Mouse (Mus musculus): Measurements from ENCODE around the gene Npc2.

DNA sequence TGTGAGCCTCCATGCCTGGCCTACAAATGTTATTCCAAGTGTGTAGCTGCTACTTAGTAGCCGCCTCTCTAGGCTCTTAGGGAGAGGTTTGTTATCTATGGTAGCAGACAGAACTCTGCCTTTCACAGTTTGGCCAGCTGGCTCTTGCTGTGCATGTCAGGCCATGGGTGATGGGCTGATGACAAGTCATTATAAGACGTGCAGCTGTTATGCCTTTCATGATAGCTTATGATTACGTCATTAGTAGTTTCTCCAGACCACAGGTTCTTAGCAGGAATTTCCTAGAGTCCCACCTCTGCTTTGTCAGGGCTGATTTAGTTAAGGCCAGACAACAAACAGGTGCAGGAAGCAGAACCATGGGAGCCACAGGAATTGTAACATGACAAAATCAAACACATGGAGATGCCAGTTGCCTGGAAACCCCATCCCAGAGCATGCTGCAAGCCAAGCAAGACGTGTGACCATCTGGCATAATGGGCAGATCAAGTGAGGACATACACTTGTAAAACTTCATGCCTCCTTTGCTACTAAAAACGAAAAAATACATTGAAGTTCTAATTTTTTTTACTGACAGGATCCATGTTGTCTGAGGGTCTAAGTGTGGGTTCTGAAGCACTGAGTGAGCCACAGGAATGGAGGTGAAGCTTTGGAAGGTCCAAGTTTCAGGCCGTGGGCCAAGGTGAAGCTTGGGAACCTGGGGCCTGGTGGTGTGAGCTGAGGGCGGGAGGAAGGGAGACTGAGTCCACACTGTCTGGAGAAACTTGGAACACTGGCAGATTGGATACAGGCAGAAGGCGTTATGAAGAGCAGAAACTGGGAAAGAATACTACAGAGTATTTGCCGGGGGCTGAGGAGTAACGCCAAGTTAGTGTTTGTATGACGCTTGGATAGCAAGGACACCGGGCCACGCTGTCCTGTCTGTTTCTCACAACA is 46.5 kb upstream of the Npc2 start:
- TF ChIP-seq CTCF (IDR thresholded peaks at IDR 0.05; ENCODE audit: low read depth, low read length) (no peak), POLR2A (IDR thresholded peaks at IDR 0.05; ENCODE audit: borderline replicate concordance, low read depth, low read length) (no peak)

All from bone marrow macrophage, adult 2 months (primary cell).